Mouse (Mus musculus) mature B cell (primary cell): ENCODE results near the gene Zfp109.

Experiments
- in situ Hi-C: fragments of 300-500 bp; cut with MboI; formaldehyde crosslinking; loops from 2 replicates; pipeline ENCODE4 v1.14.3; 2019

The Zfp109 gene

GRCm38 (mm10) chr7:24207488-24208261, 29.7 kb downstream of the Zfp109 start:
- in situ Hi-C loops = no loop called here

- in situ Hi-C loops = no loop called here
Measured at GRCm38 (mm10) chr7:24196961-24197360, 40.4 kb downstream of the Zfp109 start.

GRCm38 (mm10) chr7:24193157-24193556, 44.2 kb downstream of the Zfp109 start:
- in situ Hi-C loops = no loop called here

- in situ Hi-C loops = no loop called here
Measured at GRCm38 (mm10) chr7:24191361-24191760, 46.0 kb downstream of the Zfp109 start.

DNA sequence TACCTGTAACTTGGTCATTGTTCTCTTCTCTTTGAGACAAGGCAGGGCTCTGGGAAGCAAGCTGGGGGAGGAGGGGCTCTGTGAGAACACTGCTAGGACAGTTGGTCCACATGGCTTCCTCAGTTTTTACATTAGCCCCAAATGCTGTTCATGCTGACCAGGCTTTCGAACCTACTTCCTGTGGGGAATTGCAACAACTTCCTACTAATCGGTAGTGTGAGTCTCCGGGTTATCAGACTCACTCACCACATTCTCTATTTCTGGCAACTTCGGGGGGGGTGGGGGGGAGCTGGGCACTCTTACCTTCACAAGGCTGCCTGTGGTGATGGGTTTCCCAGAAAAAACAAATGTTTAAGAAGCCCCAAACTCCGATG, 47.8 kb downstream of the Zfp109 start:
- in situ Hi-C loops = no loop called here

DNA sequence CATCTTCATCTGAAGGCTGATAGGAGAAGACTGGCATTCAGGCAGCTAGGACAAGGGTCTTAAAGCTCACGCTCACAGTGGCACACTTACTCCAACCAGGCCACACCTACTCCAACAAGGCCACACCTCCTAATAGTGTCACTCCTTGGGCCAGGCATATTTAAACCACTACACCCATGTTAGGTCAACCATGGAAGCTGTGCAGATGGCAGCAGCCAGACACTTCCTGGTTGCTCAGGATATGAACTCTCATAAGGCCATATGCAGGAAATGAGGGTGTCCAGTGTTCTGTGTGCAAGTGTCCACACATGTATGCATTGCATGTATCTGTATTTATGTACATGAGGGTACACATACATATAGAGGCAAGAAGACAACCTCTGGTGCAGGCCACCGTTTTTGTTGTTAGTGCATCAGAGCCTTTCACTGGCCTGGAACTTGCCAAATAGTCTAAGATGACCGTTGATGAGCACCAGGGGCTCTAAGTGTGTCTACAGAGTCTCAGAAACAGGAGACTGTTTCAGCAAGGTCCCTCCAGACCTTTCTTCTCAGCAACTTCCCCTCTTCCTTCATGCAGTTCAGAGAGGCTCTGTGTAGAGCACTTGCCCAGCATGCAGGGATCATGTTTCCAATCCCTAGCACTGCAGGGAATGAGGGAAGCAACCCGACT, 48.3 kb downstream of the Zfp109 start:
- in situ Hi-C loops = no loop called here

DNA sequence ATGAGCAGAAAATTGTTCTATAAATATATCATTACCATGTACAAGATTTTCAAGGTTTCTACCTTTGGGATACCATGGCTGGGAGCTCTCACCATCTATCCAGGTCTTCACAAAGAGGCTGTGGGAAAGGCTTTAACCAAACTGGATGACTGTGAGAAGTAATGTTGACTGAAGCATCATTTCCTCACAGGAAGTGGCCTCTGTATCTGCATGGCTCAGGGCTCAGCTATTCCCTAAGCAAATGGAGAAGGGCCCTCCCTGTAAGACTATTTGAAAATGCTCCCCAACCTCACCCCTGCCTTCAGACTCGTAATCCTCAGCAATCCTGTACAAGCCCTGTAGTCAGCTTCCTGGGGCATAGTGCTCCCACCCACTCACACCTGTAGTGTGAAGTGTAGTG, 49.7 kb downstream of the Zfp109 start:
- in situ Hi-C loops = no loop called here
